Mouse (Mus musculus): Measurements from ENCODE around the gene S1pr3. TPM values are rescaled to one million over a fixed set of nuclear protein-coding genes. Genes with fewer than 3 reads are reported as not detected.
A peak's percentile ranks its signal among the peaks of the same experiment; 100 is the strongest.

The S1pr3 gene
- polyA plus RNA-seq, 1 experiment from 2014 or later: 7.2 TPM

GRCm38 (mm10) chr13:51423647-51424046, 15.2 kb downstream of the S1pr3 start:
- H3K9me3 ChIP-seq (ENCODE audit: control insufficient read depth, low read length): no peaks in the 10 kb centered on the region
- ATAC-seq (ENCODE audit: low FRiP score, low TSS enrichment) (no peak), DNase-seq (ENCODE audit: low spot score) (no peak)
- WGBS: 65% methylated on average over 9 of the region's 9 CpGs
- H3K27me3 ChIP-seq (ENCODE audit: control insufficient read depth, insufficient read depth, low read length): no peaks in the 10 kb centered on the region
- H3K4me1 ChIP-seq (replicated peaks; ENCODE audit: control insufficient read depth, insufficient read depth): no peaks in the 10 kb centered on the region
- no peak overlapping the region for H3K4me2 ChIP-seq (replicated peaks; ENCODE audit: low read depth)
- no peaks in the 10 kb centered on the region for H3K36me3 ChIP-seq (ENCODE audit: control insufficient read depth, insufficient read depth, low read length)
- no peak overlapping the region for H3K4me3 ChIP-seq (ENCODE audit: low read depth, low read length)
- H3K27ac ChIP-seq (replicated peaks): no peak overlapping the region
- TF ChIP-seq EP300 (optimal IDR thresholded peaks at IDR 0.05): no peak
- 0 out of 2 replicates have a peak, but pooled peaks have one; percentile 11 for TF ChIP-seq CTCF (IDR thresholded peaks at IDR 0.05; ENCODE audit: low read depth)
- no peak overlapping the region for H3K9ac ChIP-seq (ENCODE audit: low read length)

GRCm38 (mm10) chr13:51424647-51425046, 16.2 kb downstream of the S1pr3 start:
- no peaks in the 10 kb centered on the region for H3K9me3 ChIP-seq (ENCODE audit: control insufficient read depth, low read length)
- no peak overlapping the region for H3K4me2 ChIP-seq (replicated peaks; ENCODE audit: low read depth)
- no peak overlapping the region for H3K9ac ChIP-seq (ENCODE audit: low read length)
- WGBS: 21% methylated on average over 5 of the region's 5 CpGs
- peak; percentile 71 for DNase-seq (ENCODE audit: low spot score)
- TF ChIP-seq EP300 (optimal IDR thresholded peaks at IDR 0.05) (no peak), CTCF (IDR thresholded peaks at IDR 0.05; ENCODE audit: low read depth) (peak; percentile 89)
- H3K4me1 ChIP-seq (replicated peaks; ENCODE audit: control insufficient read depth, insufficient read depth): no peaks in the 10 kb centered on the region
- ATAC-seq (ENCODE audit: low FRiP score, low TSS enrichment): 0 out of 2 replicates have a peak, but pooled peaks have one; percentile 45
- H3K36me3 ChIP-seq (ENCODE audit: control insufficient read depth, insufficient read depth, low read length): no peaks in the 10 kb centered on the region
- no peaks in the 10 kb centered on the region for H3K27me3 ChIP-seq (ENCODE audit: control insufficient read depth, insufficient read depth, low read length)
- no peak overlapping the region for H3K27ac ChIP-seq (replicated peaks)
- H3K4me3 ChIP-seq (ENCODE audit: low read depth, low read length): no peak overlapping the region

- no peaks in the 10 kb centered on the region for H3K27me3 ChIP-seq (ENCODE audit: control insufficient read depth, insufficient read depth, low read length)
- H3K27ac ChIP-seq (replicated peaks): no peak overlapping the region
- no peak overlapping the region for H3K4me2 ChIP-seq (replicated peaks; ENCODE audit: low read depth)
- H3K4me3 ChIP-seq (ENCODE audit: low read depth, low read length): no peak overlapping the region
- no peak for ATAC-seq (ENCODE audit: low FRiP score, low TSS enrichment)
- H3K9me3 ChIP-seq (ENCODE audit: control insufficient read depth, low read length): no peaks in the 10 kb centered on the region
- 80% methylated on average over 4 of the region's 4 CpGs for WGBS
- TF ChIP-seq EP300 (optimal IDR thresholded peaks at IDR 0.05) (no peak), CTCF (IDR thresholded peaks at IDR 0.05; ENCODE audit: low read depth) (no peak)
- no peaks in the 10 kb centered on the region for H3K4me1 ChIP-seq (replicated peaks; ENCODE audit: control insufficient read depth, insufficient read depth)
- no peak for DNase-seq (ENCODE audit: low spot score)
- H3K36me3 ChIP-seq (ENCODE audit: control insufficient read depth, insufficient read depth, low read length): no peaks in the 10 kb centered on the region
- H3K9ac ChIP-seq (ENCODE audit: low read length): no peak overlapping the region
Observed at GRCm38 (mm10) chr13:51425662-51426443, 17.4 kb downstream of the S1pr3 start.

GRCm38 (mm10) chr13:51433371-51433770, 24.9 kb downstream of the S1pr3 start:
- WGBS: 56% methylated on average over 3 of the region's 3 CpGs
- TF ChIP-seq CTCF (IDR thresholded peaks at IDR 0.05; ENCODE audit: low read depth): no peak
- no peak for TF ChIP-seq EP300 (optimal IDR thresholded peaks at IDR 0.05)
- no peaks in the 10 kb centered on the region for H3K9me3 ChIP-seq (ENCODE audit: control insufficient read depth, low read length)
- no peak overlapping the region for H3K4me3 ChIP-seq (ENCODE audit: low read depth, low read length)
- H3K9ac ChIP-seq (ENCODE audit: low read length): no peak overlapping the region
- no peak overlapping the region for H3K4me2 ChIP-seq (replicated peaks; ENCODE audit: low read depth)
- no peaks in the 10 kb centered on the region for H3K36me3 ChIP-seq (ENCODE audit: control insufficient read depth, insufficient read depth, low read length)
- no peak overlapping the region for H3K27ac ChIP-seq (replicated peaks)
- no peaks in the 10 kb centered on the region for H3K4me1 ChIP-seq (replicated peaks; ENCODE audit: control insufficient read depth, insufficient read depth)
- ATAC-seq (ENCODE audit: low FRiP score, low TSS enrichment): no peak
- DNase-seq (ENCODE audit: low spot score): no peak
- no peaks in the 10 kb centered on the region for H3K27me3 ChIP-seq (ENCODE audit: control insufficient read depth, insufficient read depth, low read length)

GRCm38 (mm10) chr13:51434460-51434859, 26.0 kb downstream of the S1pr3 start:
- 78% methylated on average over 2 of the region's 2 CpGs for WGBS
- H3K9me3 ChIP-seq (ENCODE audit: control insufficient read depth, low read length): no peaks in the 10 kb centered on the region
- H3K36me3 ChIP-seq (ENCODE audit: control insufficient read depth, insufficient read depth, low read length): no peaks in the 10 kb centered on the region
- H3K4me3 ChIP-seq (ENCODE audit: low read depth, low read length): no peak overlapping the region
- no peaks in the 10 kb centered on the region for H3K4me1 ChIP-seq (replicated peaks; ENCODE audit: control insufficient read depth, insufficient read depth)
- no peak overlapping the region for H3K27ac ChIP-seq (replicated peaks)
- TF ChIP-seq EP300 (optimal IDR thresholded peaks at IDR 0.05) (no peak), CTCF (IDR thresholded peaks at IDR 0.05; ENCODE audit: low read depth) (peak; percentile 70)
- H3K9ac ChIP-seq (ENCODE audit: low read length): no peak overlapping the region
- ATAC-seq (ENCODE audit: low FRiP score, low TSS enrichment): no peak
- H3K4me2 ChIP-seq (replicated peaks; ENCODE audit: low read depth): no peak overlapping the region
- H3K27me3 ChIP-seq (ENCODE audit: control insufficient read depth, insufficient read depth, low read length): no peaks in the 10 kb centered on the region
- DNase-seq (ENCODE audit: low spot score): no peak

- H3K36me3 ChIP-seq (ENCODE audit: control insufficient read depth, insufficient read depth, low read length): no peaks in the 10 kb centered on the region
- ATAC-seq (ENCODE audit: low FRiP score, low TSS enrichment): 0 out of 2 replicates have a peak, but pooled peaks have one; percentile 26
- no peak overlapping the region for H3K27ac ChIP-seq (replicated peaks)
- no peak for DNase-seq (ENCODE audit: low spot score)
- no peak for TF ChIP-seq CTCF (IDR thresholded peaks at IDR 0.05; ENCODE audit: low read depth)
- TF ChIP-seq EP300 (optimal IDR thresholded peaks at IDR 0.05): no peak
- no peaks in the 10 kb centered on the region for H3K4me1 ChIP-seq (replicated peaks; ENCODE audit: control insufficient read depth, insufficient read depth)
- H3K4me2 ChIP-seq (replicated peaks; ENCODE audit: low read depth): no peak overlapping the region
- no peak overlapping the region for H3K4me3 ChIP-seq (ENCODE audit: low read depth, low read length)
- H3K9me3 ChIP-seq (ENCODE audit: control insufficient read depth, low read length): no peaks in the 10 kb centered on the region
- H3K9ac ChIP-seq (ENCODE audit: low read length): no peak overlapping the region
- no peaks in the 10 kb centered on the region for H3K27me3 ChIP-seq (ENCODE audit: control insufficient read depth, insufficient read depth, low read length)
- WGBS: 36% methylated on average over 2 of the region's 2 CpGs
Observed at GRCm38 (mm10) chr13:51435146-51435545, 26.7 kb downstream of the S1pr3 start.

All from stomach, postnatal 0 days (tissue).